Mouse (Mus musculus) thymus, postnatal 36 days (tissue): ENCODE data around the gene P2ry6.

Experiments used
- DNase-seq, 2 experiments: peaks; one replicate each; pipeline ENCODE4 v3.0.0; 2022; ENCODE audit warnings: mixed read lengths in 2 of 2

The P2ry6 gene

DNA sequence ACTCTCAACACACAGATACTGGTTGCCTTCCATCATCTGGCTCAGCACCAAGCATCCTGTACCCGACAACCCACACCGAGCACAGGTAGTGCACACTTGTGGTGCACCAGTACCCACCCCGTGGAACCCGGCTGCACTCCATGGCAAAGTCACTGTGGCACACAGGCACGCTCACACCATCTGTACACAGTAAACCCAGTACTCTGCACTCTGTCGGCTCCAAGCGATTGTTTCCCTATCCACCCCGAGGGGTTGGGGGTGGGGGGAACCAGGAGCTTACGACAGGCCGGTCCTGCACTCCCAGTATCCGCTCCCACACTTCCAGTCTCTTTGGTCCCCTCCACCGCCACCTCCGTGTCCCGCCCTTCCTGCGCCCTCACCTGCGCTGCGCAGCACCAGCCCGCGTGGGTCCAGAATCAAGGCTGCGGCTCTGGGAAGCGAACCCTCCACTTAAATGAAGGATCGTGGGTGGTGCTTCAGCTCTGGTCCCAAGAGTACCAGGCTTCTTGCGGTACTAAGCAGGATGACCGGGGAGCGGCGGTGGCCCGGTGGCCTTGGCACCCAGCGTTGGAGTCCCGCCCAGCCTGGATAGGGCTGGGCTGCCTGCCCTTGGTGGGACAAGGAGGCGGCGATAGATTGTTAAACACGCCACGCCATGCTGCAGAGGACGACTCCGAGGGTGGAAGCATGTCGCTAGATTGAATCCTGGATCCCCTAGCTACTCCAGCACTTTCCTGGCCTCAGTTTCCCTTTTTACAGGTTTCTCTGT is at the start of gene P2ry6:
TSS of gene P2ry6 (minus strand) at position 515 of the 769 bp plus-strand sequence.
- DNase-seq = no peak

DNA sequence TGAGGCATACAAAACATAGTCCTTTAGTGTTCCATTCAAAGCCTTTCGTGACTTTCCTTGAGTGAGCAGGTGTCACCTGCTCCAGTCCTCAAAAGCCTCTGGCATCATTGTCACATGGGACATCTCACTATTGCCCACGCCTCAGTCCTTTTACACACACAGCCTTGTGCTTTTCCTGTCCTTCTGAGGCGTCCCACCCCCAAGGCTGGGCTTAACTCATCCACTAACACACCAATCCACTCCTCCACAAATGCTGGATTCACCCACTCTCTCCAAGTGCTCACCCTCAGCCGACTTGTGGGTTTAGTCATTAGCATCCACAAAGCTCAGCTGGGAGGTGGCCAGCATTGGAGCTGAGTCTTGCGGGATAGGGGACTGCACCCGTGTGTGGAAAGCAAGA is 43.0 kb upstream of the P2ry6 start:
- no peak for DNase-seq

DNA sequence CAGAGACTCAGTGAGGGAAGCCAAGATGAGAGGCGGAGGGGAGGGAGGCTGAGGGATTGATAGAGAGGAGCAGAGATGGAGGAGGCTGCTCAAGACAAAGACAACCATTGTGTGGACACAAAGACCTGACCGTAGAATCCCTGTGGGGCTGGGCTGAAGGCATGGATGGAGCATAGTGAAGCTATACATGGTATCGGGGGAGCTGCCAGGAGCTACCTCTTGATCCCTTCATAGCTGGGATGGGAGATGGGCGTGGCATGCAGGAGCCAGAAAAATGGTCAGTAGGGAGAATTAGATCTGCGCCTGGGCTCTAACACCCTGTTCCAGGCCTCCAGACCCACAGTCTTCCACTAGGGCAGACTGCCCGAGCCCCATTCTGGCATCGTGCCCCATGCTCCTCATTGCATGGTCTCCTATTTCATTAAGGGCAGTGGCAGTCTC is 42.6 kb upstream of the P2ry6 start:
- no peak for DNase-seq

DNA sequence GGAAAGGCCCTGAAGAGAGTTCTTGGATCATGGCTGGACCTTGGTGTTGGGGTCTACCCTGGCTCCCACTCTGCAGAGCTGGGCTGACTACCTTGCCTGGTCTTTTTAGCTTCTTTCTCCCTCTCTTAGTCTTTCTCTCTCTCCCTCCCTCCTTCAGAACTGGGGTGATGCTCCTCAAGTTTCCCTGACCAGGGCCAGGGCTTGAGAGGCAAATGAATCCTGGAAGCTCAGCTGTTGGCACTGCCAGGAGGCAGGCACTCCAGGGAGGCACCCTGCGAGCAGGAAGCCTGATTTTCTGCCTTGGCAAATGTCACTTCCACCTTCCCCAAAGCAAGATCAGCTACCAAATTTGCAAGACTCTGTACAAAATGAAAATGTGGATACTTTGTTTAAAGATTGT is 40.5 kb upstream of the P2ry6 start:
- DNase-seq = no peak

DNA sequence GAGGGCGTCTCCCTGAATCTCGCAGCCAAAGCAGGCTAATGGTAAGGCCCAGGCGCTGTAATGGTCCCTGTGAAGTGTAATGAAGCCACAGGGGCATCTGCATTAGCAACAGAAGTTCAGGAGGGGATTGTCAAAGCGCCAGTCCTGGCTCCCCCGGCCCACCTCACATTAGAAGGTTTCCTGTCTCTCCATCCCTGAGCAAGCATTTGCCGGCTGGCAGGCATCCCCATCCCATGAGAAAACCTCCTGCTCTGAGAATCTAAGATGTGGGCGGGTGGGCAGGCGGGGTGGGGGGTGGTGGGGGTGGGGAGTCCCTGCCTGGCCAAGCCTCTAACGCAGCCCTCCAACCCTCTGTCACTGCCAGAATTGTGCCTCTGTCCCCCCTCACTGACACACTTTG is 39.6 kb upstream of the P2ry6 start:
- DNase-seq = no peak

DNA sequence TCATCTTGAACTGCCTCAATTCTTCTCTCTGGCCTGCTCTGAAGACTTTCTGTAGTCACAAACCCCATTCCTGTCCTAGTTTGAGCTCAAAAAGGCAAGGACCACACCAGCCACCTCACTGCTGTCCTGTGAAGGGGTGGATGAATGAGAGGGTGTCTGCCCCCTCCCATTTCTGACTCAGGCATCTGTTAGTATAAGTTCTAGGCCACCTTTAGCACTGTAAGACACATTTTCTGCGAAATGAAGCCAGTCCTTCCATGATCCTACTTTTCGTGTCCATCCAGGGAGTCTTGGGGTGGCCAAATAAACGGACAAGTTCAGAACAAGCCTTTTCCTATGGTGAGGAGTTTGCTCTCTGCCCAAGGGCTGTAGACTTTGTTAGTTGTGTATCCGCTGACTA is 38.1 kb upstream of the P2ry6 start, which contains the start of gene P2ry2:
TSS of gene P2ry2 (minus strand) at position 326 of the 400 bp plus-strand sequence.
- no peak for DNase-seq

DNA sequence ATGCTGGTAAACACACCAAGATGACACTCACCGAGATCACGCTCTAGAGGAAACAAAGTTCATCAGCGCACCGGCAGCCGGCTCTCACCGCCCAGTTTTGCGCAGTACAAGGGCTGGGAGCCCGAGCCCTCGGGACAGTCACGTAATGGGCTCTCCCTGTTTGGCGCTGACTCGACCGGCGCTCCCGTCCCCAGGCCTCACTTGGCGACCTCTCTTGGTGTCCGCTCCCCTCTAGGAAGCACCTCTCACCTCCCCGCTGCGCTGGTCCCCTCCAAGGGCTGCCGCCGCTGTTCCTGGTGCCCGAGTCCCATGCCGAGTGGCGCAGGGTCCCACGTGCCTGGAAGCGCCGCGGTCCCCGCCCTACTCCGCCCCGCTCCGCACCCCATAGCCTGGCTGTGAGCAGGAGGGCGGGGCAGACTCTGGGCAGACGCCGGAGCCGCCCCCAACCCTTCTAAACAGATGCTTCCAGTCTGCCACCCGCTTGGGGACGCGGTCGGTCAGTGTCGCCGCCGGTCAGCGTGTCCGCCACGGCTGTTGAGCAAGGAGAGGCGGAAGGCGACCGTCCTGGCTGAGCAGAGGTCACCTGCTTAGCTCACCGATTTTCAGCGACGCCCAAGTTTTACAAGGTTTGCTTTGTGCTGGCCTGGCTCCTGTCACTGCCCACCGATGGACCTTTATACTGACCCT is 37.4 kb upstream of the P2ry6 start:
- peak; percentile 55 to 62 for DNase-seq

DNA sequence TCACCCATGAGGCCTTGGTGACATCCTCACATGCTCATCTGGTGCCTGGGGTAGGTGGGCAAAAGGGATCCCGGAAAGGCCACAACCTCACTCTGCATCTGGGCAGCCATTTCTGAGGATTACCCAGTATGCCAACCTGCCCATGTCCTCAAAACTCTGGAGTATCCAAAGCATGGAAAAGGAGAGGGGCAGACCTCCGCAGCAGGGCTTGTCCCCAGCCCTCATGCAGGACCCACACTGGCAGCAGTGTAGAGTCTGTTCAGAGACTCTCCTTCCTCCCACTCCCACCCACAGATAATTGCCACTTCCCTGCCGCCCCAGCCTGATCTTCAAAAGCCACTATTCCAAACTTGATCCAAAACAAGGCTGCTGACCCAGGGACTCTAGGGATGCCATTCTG is 36.3 kb upstream of the P2ry6 start:
- no peak for DNase-seq

DNA sequence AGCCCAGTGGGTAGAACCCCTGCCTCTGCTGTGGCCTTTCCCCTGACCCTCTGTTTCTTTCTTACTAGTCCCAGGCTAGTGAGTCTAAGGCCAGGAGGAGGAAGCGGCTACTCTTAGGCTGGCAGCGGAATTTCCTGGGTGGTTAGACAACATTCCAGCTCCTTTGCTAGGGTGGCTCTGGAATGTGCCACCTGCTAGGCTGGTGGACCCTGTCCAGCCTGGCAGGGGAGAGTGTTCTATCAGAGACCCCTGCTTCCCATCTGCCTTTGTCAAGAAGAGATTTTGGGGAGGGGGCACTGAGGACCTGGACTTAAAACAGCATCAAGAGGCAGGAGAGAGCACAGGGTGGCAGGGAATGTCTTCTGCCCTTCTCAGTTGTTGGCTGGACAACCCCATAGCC is 31.8 kb upstream of the P2ry6 start:
- no peak for DNase-seq

DNA sequence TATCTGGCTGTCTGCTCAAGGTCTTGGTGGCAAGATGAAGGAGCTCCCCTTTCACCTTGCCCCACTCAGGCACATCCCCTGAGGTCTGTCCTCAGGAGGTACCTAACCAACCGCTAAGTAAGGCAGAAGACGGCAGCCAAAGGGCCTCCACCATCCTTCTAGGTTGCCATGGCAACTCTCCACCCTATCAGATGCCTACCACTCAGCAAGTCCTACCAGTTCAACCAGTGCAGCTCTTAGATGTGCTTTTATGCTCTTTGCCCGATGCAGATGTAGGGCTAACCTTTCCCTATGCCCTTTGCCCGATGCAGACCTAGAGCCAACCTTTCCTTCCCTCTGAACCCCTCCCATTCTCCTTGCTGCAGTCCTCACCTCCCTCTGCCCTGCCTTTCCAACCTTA is 30.7 kb upstream of the P2ry6 start:
- no peak for DNase-seq

DNA sequence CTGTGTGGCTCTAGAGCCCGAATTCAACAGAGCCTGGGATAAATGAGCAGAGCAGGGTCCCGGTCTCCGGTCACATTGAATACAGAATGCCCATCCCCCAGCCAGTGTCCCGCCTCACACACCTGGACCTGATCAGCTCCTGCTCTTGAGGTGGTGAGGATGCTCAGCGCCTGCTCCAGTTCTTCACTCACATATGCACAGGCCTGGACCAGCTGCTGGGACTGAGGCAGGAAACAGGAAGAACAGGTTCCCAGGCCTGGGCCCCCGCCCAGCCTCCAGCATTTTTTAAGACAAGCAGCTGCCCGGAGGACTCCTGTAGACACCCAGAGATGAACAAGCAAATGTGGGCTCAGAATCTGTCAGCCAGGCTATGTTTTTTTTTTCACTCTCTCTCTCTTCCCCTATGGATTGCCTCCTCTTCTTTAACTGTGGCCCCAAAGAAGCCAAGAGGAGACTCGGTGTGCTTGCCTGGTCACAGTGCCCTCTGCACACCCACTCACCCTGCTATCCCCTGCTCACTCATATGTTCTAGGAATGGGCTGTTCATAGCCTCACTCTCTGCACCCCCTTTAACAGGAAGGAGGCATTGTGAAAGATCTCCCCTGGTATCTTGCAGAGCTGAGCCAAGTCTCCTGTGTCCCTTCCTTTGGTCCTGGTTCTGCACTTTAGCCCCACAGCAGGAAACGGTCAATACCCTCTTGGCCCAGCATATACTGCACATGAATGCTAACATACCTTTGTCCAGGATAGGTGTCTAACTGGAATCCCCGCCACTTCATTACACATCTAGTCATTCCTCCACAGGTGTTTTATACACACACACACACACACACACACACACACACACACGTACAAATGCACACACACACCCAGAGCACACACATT is 29.2 kb upstream of the P2ry6 start:
- DNase-seq = no peak

DNA sequence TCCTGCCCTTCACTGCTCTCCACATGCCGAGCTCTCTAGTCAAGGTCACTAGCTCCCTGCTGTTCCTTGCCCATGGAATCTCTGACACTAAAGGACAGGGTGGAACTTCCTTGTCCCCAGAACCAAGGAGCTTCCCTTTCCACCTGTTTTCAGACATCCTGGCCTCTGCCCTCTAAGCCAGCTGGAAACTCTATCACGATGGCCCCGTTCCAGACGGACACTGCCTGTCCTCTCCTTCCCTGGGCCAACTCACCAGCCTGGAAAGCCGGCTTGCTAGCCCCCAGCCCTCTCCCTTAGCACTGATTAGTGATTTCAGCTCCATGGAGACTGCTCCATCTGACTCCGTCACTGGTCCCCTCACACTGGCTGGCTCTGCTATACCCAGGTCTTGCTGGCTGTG is 27.8 kb upstream of the P2ry6 start:
- no peak for DNase-seq

DNA sequence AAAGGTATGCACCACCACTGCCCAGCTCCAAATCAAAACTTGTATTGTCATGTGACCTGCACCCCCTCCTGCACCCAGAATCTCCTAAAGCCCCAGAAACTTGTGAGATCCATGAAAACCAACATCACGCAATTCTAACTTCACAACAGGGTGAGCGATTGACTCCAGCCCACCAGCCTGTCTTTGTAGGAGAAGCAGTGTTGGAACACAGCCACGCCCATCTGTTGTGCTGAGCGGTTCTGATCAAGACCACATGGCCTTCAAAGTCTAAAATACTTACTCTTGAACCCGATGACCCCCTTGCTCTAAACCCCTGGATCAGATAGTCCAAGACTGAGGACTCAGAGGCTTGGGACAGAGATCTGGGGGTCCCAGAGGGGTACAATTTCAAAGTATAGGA is 25.2 kb upstream of the P2ry6 start:
- DNase-seq = no peak

DNA sequence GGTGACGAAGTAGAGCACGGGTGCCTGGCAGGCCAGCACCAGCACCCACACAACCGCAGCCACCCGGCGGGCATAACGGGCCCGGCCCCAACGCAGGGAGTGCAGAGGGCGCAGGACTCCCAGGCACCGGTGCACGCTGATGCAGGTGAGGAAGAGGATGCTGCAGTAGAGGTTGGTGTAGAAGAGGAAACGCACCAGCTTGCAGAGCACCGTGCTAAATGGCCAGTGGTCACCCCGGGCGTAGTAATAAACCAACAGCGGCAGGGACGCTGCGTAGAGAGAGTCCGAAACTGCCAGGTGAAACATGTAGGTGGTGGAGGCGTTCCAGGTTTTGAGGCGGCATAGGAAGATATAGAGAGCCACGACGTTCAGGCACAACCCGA is 24.1 kb upstream of the P2ry6 start:
- no peak for DNase-seq

DNA sequence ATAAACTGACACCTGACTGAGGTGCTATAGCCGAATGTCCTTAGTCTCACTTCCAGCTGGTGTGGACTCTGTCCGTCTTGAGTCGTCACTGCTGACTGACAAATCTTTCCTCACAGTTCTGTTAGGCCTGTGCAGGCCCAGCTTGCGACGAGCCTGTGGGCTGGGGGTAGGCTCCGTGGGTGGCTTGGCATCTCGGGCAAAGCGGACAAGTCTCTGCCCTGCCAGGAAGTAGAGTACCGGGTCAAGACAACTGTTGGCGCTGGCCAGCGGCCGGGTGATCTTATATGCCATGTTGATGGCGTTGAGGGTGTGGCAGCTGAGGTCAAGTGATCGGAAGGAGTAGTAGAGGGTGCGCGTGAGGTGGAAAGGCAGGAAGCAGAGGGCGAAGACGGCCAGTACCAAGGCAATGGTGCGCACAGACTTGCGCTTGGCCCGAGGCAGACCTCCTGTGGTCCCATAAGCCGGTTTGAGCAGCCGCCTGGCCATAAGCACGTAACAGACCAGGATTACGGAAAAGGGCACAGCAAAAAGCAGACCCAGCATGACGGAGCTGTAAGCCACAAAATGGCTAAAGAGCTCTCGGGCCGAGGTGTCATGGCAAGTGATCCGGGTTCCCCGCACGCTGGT is 23.6 kb upstream of the P2ry6 start:
- no peak for DNase-seq

DNA sequence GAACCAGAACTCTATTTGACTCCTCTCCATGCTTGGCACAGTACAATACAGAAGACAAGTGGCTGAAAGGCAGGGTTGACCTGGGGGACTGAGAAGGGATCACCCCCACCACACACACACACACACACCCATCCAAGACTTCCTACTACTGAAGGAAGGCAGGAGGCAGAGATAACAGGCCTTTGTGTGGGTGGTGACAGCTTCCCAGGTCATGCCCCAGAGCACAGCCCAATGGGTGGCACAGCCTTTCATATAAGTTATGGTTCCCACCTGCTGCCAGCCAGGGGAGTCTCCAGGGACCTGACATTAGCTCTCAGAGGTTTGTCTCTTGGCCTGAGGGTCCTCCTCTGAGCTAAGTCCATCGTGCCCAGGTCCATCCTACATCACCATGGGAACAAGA is 22.8 kb upstream of the P2ry6 start:
- no peak for DNase-seq

DNA sequence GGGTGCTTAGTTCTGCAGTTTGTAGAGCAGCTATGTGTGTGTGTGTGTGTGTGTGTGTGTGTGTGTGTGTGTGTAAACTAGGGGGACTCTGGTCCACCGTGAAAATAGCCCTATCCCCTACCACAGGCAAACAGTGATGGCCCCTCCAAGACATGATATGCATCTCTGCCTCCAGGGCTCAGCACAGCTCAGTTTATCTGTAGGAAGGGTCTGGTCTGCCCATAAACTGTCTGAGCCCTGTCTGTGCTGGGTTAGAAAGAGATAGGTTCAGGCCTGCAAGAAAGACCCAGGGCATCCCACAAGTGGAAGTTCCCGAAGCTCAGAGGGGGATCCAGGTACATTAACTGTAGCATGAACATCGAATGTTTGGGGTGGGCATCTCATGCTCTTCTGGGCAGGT is 21.5 kb upstream of the P2ry6 start:
- DNase-seq = no peak

DNA sequence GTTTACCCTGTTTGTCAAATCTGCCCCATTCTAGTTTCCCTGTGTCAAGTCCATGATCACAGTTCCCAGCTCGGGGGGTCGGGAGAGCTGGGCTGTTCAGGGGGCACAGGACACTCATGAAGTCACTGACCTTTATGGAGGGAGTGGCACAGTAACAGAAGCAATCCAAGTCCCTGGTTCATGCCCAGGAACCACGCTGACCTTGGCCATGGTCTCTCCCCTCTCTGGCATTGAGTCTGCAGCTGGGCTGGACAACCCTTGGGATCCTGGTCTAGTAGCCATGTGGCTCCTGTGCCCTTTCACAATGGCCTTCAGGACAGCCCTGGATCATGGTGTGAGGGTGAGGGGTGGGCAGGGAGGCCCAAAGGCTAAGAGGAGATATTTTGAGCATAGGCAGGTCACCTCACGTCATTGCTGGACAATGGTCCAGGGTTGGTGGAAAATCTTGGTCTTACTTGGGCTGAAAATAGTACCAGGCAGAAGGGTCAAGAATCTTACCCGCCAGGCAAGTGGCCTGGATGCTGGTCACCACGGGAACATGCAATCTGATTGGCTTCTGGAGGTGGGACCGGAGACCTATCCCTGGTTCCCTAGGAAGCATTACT is 20.9 kb upstream of the P2ry6 start:
- no peak for DNase-seq

DNA sequence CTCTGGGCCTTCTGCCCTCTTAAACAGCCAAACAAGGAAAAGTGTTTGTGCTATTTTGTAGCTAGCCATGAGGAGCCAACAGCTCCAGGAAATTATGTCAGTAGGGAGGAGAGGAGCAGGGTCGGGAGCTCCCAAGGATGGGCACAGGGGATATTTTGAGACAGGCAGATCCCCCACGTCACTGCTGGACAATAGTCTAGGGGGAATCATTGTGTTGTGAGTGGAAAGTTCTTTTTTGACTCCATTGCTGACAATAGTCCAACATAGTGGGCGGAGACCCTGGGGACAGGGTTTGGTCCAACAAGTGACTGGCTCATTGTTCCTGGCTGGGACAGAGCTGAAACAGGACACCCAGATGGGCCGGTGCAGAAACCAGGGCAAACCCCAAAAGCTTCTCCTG is 18.7 kb upstream of the P2ry6 start:
- DNase-seq = no peak

DNA sequence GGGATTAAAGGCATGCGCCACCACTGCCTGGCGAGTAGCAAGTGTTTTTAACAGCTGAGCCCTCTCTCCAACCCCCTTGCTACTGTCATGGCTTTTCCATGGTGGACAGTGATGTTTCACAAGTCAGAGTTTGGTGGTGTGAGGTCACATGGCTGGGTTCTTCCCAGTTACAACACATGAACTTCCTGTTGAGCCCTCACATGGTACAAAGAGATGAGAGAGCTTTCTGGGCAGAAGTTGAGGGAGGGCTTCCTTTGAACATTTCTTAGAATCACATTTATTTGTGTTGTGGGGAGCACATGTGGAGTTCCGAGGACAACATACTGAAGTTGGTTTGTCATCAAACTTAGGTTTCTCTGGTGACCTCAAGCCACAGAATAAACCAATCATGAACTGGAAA is 17.5 kb upstream of the P2ry6 start:
- no peak for DNase-seq

DNA sequence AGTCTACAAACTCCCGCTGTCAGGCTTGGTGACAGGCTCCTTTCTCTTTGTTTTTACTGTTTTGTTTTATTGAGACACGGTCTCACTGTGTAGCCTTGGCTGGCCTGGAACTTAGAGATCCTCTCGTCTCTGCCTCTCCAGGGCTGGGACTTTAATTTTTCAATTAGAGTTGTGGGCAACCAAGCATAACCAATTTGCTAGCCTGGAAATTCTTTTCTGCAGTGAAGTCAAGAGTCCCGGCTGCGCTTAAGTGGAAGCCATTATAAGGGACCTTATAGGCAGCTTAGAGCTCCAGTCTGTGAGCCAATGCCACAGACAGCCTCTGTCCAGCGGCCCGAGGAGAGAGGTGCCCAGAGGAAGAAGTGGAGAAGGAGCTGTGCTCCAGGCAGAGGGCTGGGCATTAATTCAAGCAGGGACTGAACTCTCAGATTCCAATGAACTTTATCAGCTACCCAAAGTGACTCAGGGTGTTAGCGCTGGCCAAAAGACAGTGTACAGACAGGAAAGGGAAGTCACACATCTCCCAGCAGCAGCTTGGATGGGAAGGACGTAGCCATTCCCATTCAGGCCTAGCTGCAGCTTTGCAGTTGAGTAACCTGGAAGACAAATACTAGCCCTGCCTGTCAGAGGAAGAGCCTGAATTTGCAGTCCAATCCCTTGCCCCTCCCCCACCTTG is 16.3 kb upstream of the P2ry6 start:
- no peak for DNase-seq

DNA sequence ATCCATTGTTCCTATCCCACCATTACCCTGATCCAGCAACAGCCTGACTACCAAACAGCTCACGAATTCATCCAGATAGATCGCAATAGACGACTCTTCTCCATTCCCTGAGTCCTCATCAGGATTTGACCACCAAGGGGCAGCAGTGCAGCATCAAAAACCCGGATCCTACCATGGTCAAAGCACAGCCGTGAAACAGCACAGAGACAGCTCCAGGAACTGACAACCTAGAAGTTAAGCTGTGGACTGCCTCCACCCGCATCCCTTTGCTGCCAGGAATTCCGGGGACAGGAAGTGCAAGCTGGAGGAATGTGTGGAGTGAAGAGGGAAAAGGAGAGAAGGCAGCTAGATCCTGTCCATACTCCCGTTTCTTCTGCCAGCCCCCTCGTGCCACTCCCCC is 13.6 kb upstream of the P2ry6 start:
- DNase-seq = peak in 1 of 2 experiments; percentile 23
